Mouse (Mus musculus) MEL (cell line): ENCODE data around the gene Fxyd7. TPM values are rescaled to one million over a fixed set of nuclear protein-coding genes. Genes with fewer than 3 reads are reported as not detected.

Source experiments
- DNase-seq: peaks from one replicate; pipeline ENCODE4 v3.0.0; 2011; ENCODE audit warnings: low read depth, low spot score
- H3K27ac ChIP-seq: 2 replicates; pipeline ENCODE4 v1.5.1; 2012; ENCODE audit warnings: low read depth, mild to moderate bottlenecking, control low read depth, low read length, moderate library complexity; ENCODE audit not compliant: control insufficient read depth
- H3K27me3 ChIP-seq, 2 experiments: fragments of 150-350 bp in 1 of 2; sonication (generic) in 1 of 2; 2 replicates each; pipeline ENCODE4 v1.6.1; 2012; ENCODE audit warnings: low read length in 2 of 2, mild to moderate bottlenecking in 2 of 2, improper control_type of control experiment in 1 of 2, moderate library complexity in 1 of 2; ENCODE audit not compliant: insufficient read depth in 2 of 2, control insufficient read depth in 1 of 2
- H3K36me3 ChIP-seq, 2 experiments: 2 replicates each; pipeline ENCODE4 v1.6.1; 2012 to 2014; ENCODE audit warnings: low read length in 2 of 2, improper control_type of control experiment in 1 of 2, inconsistent platforms in 1 of 2, mild to moderate bottlenecking in 1 of 2; ENCODE audit not compliant: insufficient read depth in 2 of 2, control insufficient read depth in 1 of 2
- H3K4me1 ChIP-seq, 2 experiments: fragments of 150-350 bp in 1 of 2; sonication (generic) in 1 of 2; 2 replicates each; pipeline ENCODE4 v1.6.1; 2012; ENCODE audit warnings: low read length in 2 of 2, improper control_type of control experiment in 1 of 2, mild to moderate bottlenecking in 1 of 2; ENCODE audit not compliant: insufficient read depth in 2 of 2, control insufficient read depth in 1 of 2
- H3K4me3 ChIP-seq, 2 experiments: fragments of 150-350 bp in 1 of 2; sonication (generic) in 1 of 2; 2 replicates each; pipeline ENCODE4 v1.5.1; 2012; ENCODE audit warnings: low read depth in 2 of 2, low read length in 2 of 2, mild to moderate bottlenecking in 2 of 2, moderate library complexity in 2 of 2, control low read depth in 1 of 2, improper control_type of control experiment in 1 of 2; ENCODE audit not compliant: control insufficient read depth in 1 of 2, insufficient read depth in 1 of 2
- H3K79me2 ChIP-seq: 2 replicates; pipeline ENCODE4 v1.6.1; 2012; ENCODE audit warnings: mild to moderate bottlenecking, low read length, moderate library complexity; ENCODE audit not compliant: control insufficient read depth, poor library complexity, insufficient read depth
- H3K9ac ChIP-seq: 2 replicates; pipeline ENCODE4 v1.6.1; 2012; ENCODE audit warnings: low read depth, mild to moderate bottlenecking, control low read depth, low read length, moderate library complexity; ENCODE audit not compliant: control insufficient read depth, poor library complexity, severe bottlenecking
- H3K9me3 ChIP-seq: fragments of 150-350 bp; sonication (generic); replicated peaks from 2 replicates; pipeline ENCODE4 v1.6.1; 2012; ENCODE audit warnings: mild to moderate bottlenecking, low read length, improper control_type of control experiment, moderate library complexity; ENCODE audit not compliant: insufficient read depth
- GATA1 ChIP-seq: IDR thresholded peaks from 2 replicates; pipeline ENCODE4 v1.6.1; 2011; ENCODE audit warnings: low read depth, low read length, improper control_type of control experiment
- POLR2A ChIP-seq, 2 experiments: IDR thresholded peaks; 2 replicates each; pipeline ENCODE4 v1.6.1; 2011 to 2012; ENCODE audit warnings: low read length in 2 of 2, mild to moderate bottlenecking in 2 of 2, control low read depth in 1 of 2, improper control_type of control experiment in 1 of 2, low read depth in 1 of 2, moderate library complexity in 1 of 2; ENCODE audit not compliant: control insufficient read depth in 1 of 2, insufficient read depth in 1 of 2, poor library complexity in 1 of 2
- POLR2AphosphoS5 ChIP-seq: IDR thresholded peaks from 2 replicates; pipeline ENCODE4 v1.6.1; 2012; ENCODE audit warnings: low read depth, borderline replicate concordance, mild to moderate bottlenecking, inconsistent platforms, low read length, moderate library complexity, mixed read lengths
- USF2 ChIP-seq, 2 experiments: IDR thresholded peaks; 2 replicates each; pipeline ENCODE4 v1.6.1; 2011 to 2012; ENCODE audit warnings: improper control_type of control experiment in 2 of 2, low read length in 2 of 2, borderline replicate concordance in 1 of 2, inconsistent platforms in 1 of 2, low read depth in 1 of 2, mild to moderate bottlenecking in 1 of 2; ENCODE audit not compliant: insufficient read depth in 1 of 2
- ZC3H11A ChIP-seq: IDR thresholded peaks from 2 replicates; pipeline ENCODE4 v1.6.1; 2012; ENCODE audit warnings: low read depth, mild to moderate bottlenecking, inconsistent platforms, low read length, improper control_type of control experiment
- polyA plus RNA-seq, 2 experiments: library from polyadenylated mRNA; stranded (reverse) in 1 of 2; unstranded in 1 of 2; fragments of >175 nt in 1 of 2; fragments of >200 nt in 1 of 2; gene quantifications; 2 replicates each; pipeline versions ENCODE4 v1.2.1 to v1.2.4; 2012; ENCODE audit warnings: low replicate concordance in 2 of 2, low read depth in 1 of 2; ENCODE audit not compliant: insufficient read length in 2 of 2, insufficient read depth in 1 of 2, missing spikeins in 1 of 2
- total RNA-seq: library from RNA; depleted of rRNA; stranded (reverse); fragments of 300-350 nt; gene quantifications from 2 replicates; pipeline ENCODE4 v1.2.3, GENCODE M21; 2012; rRNA removed

Fxyd7 gene
- total and polyA plus RNA-seq, 3 experiments = 0.11 TPM; not detected in 2

- TF ChIP-seq POLR2AphosphoS5 (no peak), GATA1 (no peak), POLR2A (IDR thresholded peaks at IDR 0.05; ENCODE audit: control insufficient read depth in 1 of 2, insufficient read depth in 1 of 2, low read depth in 1 of 2, low read length in 2 of 2, poor library complexity in 1 of 2) (no peak), ZC3H11A (no peak), USF2 (IDR thresholded peaks at IDR 0.05; ENCODE audit: borderline replicate concordance in 1 of 2, insufficient read depth in 1 of 2, low read depth in 1 of 2, low read length in 2 of 2) (no peak)
- no peak overlapping the region for H3K4me3 ChIP-seq
- no peak overlapping the region for H3K9ac ChIP-seq
- peaks cover 0 to 1% of the 10 kb centered on the region in 2 experiments; a peak in 1 of 4 replicates for H3K27me3 ChIP-seq
- H3K79me2 ChIP-seq = no peaks in the 10 kb centered on the region
- peaks cover 5 to 10% of the 10 kb centered on the region in 2 experiments for H3K4me1 ChIP-seq
- no peak overlapping the region for H3K27ac ChIP-seq
- peaks cover 0 to 13% of the 10 kb centered on the region in 2 experiments; a peak in 2 of 4 replicates for H3K36me3 ChIP-seq
- DNase-seq = no peak
- H3K9me3 ChIP-seq = no peaks in the 10 kb centered on the region
These were observed 57.3 kb downstream of the Fxyd7 start for GRCm38 (mm10) chr7:30993986-30994385.

Other genes starting within 250 kb of the Fxyd7 start
- gene Ffar2, start 227.7 kb downstream of the Fxyd7 start, total RNA-seq = not detected in 2 replicates
- under 1 TPM in 1 of 2 experiments, not detected in 1; 0.04 TPM for gene Ffar2, start 227.7 kb downstream of the Fxyd7 start, polyA plus RNA-seq
- gene Ffar3, start 195.3 kb downstream of the Fxyd7 start, total RNA-seq = not detected in 2 replicates
- not detected for gene Ffar3, start 195.3 kb downstream of the Fxyd7 start, polyA plus RNA-seq
- not detected in 2 replicates for gene Ffar1, start 189.9 kb downstream of the Fxyd7 start, total RNA-seq
- gene Ffar1, start 189.9 kb downstream of the Fxyd7 start, polyA plus RNA-seq = not detected
- not detected in 2 replicates for gene Cd22, start 171.1 kb downstream of the Fxyd7 start, total RNA-seq
- gene Cd22, start 171.1 kb downstream of the Fxyd7 start, polyA plus RNA-seq = under 1 TPM in 1 of 2 experiments, not detected in 1; 0.07 TPM
- gene Mag, start 136.6 kb downstream of the Fxyd7 start, total RNA-seq = not detected in 2 replicates
- gene Mag, start 136.6 kb downstream of the Fxyd7 start, polyA plus RNA-seq = not detected
- not detected in 2 replicates for gene Hamp2, start 126.8 kb downstream of the Fxyd7 start, total RNA-seq
- gene Hamp2, start 126.8 kb downstream of the Fxyd7 start, polyA plus RNA-seq = not detected
- gene Hamp, start 107.4 kb downstream of the Fxyd7 start, total RNA-seq = not detected in 2 replicates
- not detected for gene Hamp, start 107.4 kb downstream of the Fxyd7 start, polyA plus RNA-seq
- 34.4 and 43.0 TPM in 2 replicates for gene Usf2, start 94.7 kb downstream of the Fxyd7 start, total RNA-seq
- 100 to 1,000 TPM in 1 of 2 experiments, not detected in 1; 144 TPM for gene Usf2, start 94.7 kb downstream of the Fxyd7 start, polyA plus RNA-seq
- not detected in 2 replicates for gene Lsr, start 78.0 kb downstream of the Fxyd7 start, total RNA-seq
- under 1 TPM in 1 of 2 experiments, not detected in 1; 0.22 TPM for gene Lsr, start 78.0 kb downstream of the Fxyd7 start, polyA plus RNA-seq
- gene Fam187b, start 77.7 kb downstream of the Fxyd7 start, total RNA-seq = not detected in 2 replicates
- gene Fam187b, start 77.7 kb downstream of the Fxyd7 start, polyA plus RNA-seq = not detected
- 38.6 and 39.4 TPM in 2 replicates for gene Fxyd5, start 9.0 kb downstream of the Fxyd7 start, total RNA-seq
- gene Fxyd5, start 9.0 kb downstream of the Fxyd7 start, polyA plus RNA-seq = 10 to 100 TPM in 1 of 2 experiments, not detected in 1; 57.5 TPM
- gene Fxyd1, start 5.7 kb upstream of the Fxyd7 start, total RNA-seq = not detected in 2 replicates
- under 1 TPM in 1 of 2 experiments, not detected in 1; 0.22 TPM for gene Fxyd1, start 5.7 kb upstream of the Fxyd7 start, polyA plus RNA-seq
- not detected in 2 replicates for gene Lgi4, start 7.9 kb upstream of the Fxyd7 start, total RNA-seq
- gene Lgi4, start 7.9 kb upstream of the Fxyd7 start, polyA plus RNA-seq = not detected
- not detected in 2 replicates for gene Fxyd3, start 25.2 kb upstream of the Fxyd7 start, total RNA-seq
- gene Fxyd3, start 25.2 kb upstream of the Fxyd7 start, polyA plus RNA-seq = not detected
- gene Hpn, start 63.8 kb upstream of the Fxyd7 start, total RNA-seq = 0.69 and 1.6 TPM in 2 replicates
- gene Hpn, start 63.8 kb upstream of the Fxyd7 start, polyA plus RNA-seq = 1 to 10 TPM in 1 of 2 experiments, not detected in 1; 1.1 TPM
- not detected in 2 replicates for gene Scn1b, start 75.5 kb upstream of the Fxyd7 start, total RNA-seq
- gene Scn1b, start 75.5 kb upstream of the Fxyd7 start, polyA plus RNA-seq = not detected
- gene Gramd1a, start 104.4 kb upstream of the Fxyd7 start, total RNA-seq = 18.2 and 21.8 TPM in 2 replicates
- gene Gramd1a, start 104.4 kb upstream of the Fxyd7 start, polyA plus RNA-seq = 10 to 100 TPM in 1 of 2 experiments, not detected in 1; 65.7 TPM
- not detected in 2 replicates for gene Scgb2b2, start 239.0 kb upstream of the Fxyd7 start, total RNA-seq
- not detected for gene Scgb2b2, start 239.0 kb upstream of the Fxyd7 start, polyA plus RNA-seq
- gene Scgb1b2, start 240.4 kb upstream of the Fxyd7 start, total RNA-seq = not detected in 2 replicates
- gene Scgb1b2, start 240.4 kb upstream of the Fxyd7 start, polyA plus RNA-seq = not detected